Mouse (Mus musculus): ENCODE measurements around the gene Mroh8.

GRCm38 (mm10) chr2:157186504-157186903, 92.8 kb downstream of the Mroh8 start:
- no peak for TF ChIP-seq CHD2 (IDR thresholded peaks at IDR 0.05; ENCODE audit: low read depth, low read length)
- no peak for TF ChIP-seq ZC3H11A (IDR thresholded peaks at IDR 0.05; ENCODE audit: borderline replicate concordance, low read depth, low read length)

Measured in ES-E14 (cell line).